Mouse (Mus musculus) B cell, adult (primary cell): ENCODE results near the gene Msn. TPM values are rescaled to one million over a fixed set of nuclear protein-coding genes. Genes with fewer than 3 reads are reported as not detected.

Source experiments
- total RNA-seq: library from RNA; stranded (reverse); gene quantifications from 4 replicates; pipeline ENCODE4 v1.2.4, GENCODE M21; 2023; ENCODE audit not compliant: inconsistent age

The Msn gene
- 665 to 702 TPM (median 678 TPM) in 4 replicates for total RNA-seq

GRCm38 (mm10) chrX:96095509-96096499 is at the start of gene Msn:
Msn (plus strand) TSS chrX:96096042.

Other genes starting within 250 kb of the Msn start
- 70.2 to 74.3 TPM (median 72.6 TPM) in 4 replicates for gene Las1l, start 139.1 kb upstream of the Msn start, total RNA-seq
- gene Vsig4, start 197.4 kb downstream of the Msn start, total RNA-seq, result not detected in 4 replicates